Mouse (Mus musculus): ENCODE data around the gene Cyp4a29.
"Not testable (repeated sequence)": the region's sequence is repeated elsewhere in the genome, so short reads cannot be mapped to it uniquely, and the experiment has no call there.

Cyp4a29 gene

GRCm38 (mm10) chr4:115241784-115242183 is at the start of gene Cyp4a29:
Cyp4a29 (plus strand) TSS chr4:115242084.
- no peak for DNase-seq (ENCODE audit: low read depth, low spot score)

GRCm38 (mm10) chr4:115232901-115233300 is 9.0 kb upstream of the Cyp4a29 start:
- DNase-seq (ENCODE audit: low read depth, low spot score): not testable (repeated sequence)

GRCm38 (mm10) chr4:115236462-115237096 is 5.3 kb upstream of the Cyp4a29 start:
- no peak for DNase-seq (ENCODE audit: low read depth, low spot score)

GRCm38 (mm10) chr4:115264687-115265569 is 23.0 kb downstream of the Cyp4a29 start:
- DNase-seq (ENCODE audit: low read depth, low spot score): not testable (repeated sequence)

- DNase-seq (ENCODE audit: low read depth, low spot score): not testable (repeated sequence)
These were observed 36.5 kb downstream of the Cyp4a29 start for GRCm38 (mm10) chr4:115278215-115278982.

GRCm38 (mm10) chr4:115280342-115280741 is 38.5 kb downstream of the Cyp4a29 start:
- no peak for DNase-seq (ENCODE audit: low read depth, low spot score)

DNA sequence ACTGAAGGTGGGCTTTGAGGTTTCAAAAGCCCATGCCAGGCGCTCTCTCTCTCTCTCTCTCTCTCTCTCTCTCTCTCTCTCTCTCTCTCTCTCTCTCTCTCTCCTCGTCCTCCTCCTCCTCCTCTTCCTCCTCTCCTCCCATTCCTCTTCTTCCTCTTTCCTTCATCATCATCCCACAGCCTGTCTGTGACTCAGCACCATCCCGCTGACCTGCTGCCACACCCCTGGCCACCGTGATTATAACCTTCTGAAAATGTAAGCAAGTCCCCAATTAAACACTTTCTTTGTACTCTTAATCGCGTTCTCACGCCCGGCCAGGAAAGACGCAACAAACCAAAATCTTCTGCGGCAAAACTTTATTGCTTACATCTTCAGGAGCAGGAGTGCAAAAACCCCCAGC is 38.9 kb downstream of the Cyp4a29 start:
- not testable (repeated sequence) for DNase-seq (ENCODE audit: low read depth, low spot score)

- not testable (repeated sequence) for DNase-seq (ENCODE audit: low read depth, low spot score)
These were observed 39.4 kb downstream of the Cyp4a29 start for GRCm38 (mm10) chr4:115281231-115281767.

DNA sequence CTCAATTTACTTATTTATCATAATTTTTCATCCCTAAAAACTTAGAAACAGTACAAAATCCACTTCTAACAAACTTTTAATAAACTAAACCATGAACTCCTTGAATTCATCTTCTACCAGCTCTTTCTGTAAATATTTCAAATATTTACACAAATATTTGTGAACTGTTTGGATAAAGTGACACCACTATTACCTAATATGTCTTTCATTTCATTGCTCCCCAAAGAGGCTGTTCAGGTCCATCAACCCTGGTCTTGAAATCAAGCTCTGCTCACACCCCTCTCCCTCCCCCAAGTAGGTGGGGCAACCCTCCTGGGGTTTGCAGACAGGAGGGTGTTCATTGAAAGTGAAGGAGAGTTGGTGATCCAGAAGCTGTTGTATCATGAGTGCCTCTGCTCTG is 56.9 kb downstream of the Cyp4a29 start, which contains the start of gene Cyp4a12a:
Gene Cyp4a12a, plus strand, starts transcription at position 301 of the 400 bp plus-strand sequence.
- DNase-seq (ENCODE audit: low read depth, low spot score): not testable (repeated sequence)

Measured in WW6 (cell line).